Mouse (Mus musculus) liver, embryonic 14.5 days (tissue): ENCODE data around the gene Larp1b.

Experiments
- CTCF ChIP-seq: IDR thresholded peaks from 2 replicates; pipeline ENCODE4 v1.5.1; 2016; ENCODE audit warnings: antibody characterized with exemption, low read depth, control low read depth
- EP300 ChIP-seq: IDR thresholded peaks from 2 replicates; pipeline ENCODE4 v1.6.1; 2016; ENCODE audit warnings: antibody characterized with exemption, low read depth

DNA sequence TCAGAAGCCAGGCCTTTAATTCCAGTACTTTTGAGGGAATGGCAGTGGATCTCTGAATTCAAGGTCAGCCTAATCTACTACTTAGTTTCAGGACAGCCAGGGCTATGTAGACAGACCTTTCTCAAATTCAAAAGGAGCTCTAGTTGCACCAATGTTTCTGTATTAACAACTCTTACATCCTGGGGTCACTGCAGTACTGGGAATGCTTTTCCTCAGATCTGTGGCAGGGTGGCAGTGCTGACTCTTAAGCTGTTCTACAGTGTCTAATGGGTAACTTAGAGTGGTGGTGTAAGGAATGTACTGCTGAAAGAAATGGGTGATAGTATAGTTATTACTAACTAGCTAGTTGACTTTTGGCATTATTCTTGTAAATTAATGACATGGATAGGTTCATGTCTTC lies 3.0 kb downstream of the Larp1b start:
- no peak for TF ChIP-seq CTCF
- no peak for TF ChIP-seq EP300
